Mouse (Mus musculus): ENCODE results near the gene Cep97. TPM values are rescaled to one million over a fixed set of nuclear protein-coding genes. Genes with fewer than 3 reads are reported as not detected.
"Not testable (repeated sequence)": the region's sequence is repeated elsewhere in the genome, so short reads cannot be mapped to it uniquely, and the experiment has no call there.

Gene Cep97
- polyA plus RNA-seq, 1 experiment from 2014 or later: 13.1 TPM

DNA sequence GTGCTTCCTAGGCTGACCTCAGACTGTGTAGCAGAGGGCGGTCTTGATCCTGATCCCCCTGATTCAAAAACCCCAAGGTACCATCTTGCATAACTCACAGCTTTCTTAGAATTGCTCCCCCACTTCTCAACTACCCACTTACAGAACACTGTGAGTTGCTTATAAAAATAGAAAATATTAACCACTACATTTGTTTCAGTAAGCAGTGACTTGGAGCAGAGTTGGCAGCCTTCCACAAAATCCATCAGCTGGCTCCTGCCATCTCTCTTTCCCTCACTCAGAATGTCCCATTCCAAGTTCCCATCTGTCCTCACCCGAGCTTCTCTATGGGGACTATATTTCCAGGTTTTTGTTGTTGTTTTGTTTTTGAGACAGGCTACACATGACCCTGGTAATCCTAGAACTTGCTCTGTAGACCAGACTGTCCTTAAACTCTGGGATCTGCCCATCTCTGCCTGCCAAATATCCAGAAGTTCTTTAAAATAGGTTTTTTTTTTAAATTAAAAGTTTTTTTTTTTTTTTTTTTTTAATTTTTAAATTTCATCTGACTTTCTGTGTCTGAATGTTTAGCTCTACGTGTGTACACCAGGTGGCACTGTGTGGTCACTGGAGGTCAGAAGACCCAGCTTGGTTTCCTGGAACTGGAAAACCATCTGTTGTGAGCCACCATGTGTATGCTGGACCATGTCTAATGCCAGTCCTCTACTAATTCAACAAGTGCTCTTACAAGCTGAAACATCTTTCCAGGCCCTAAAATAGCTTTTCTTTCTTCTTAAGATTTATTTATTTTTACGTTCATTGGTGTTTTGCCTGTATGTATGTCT lies 29.7 kb upstream of the Cep97 start:
- Histone ChIP-seq H3K4me2 (no peak overlapping the region), H3K27ac (replicated peaks) (no peak overlapping the region), H3K4me3 (no peak overlapping the region), H3K27me3 (no peaks in the 10 kb centered on the region), H3K36me3 (peaks cover 9% of the 10 kb centered on the region), H3K9me3 (no peaks in the 10 kb centered on the region), H3K9ac (no peak overlapping the region), H3K4me1 (replicated peaks) (peaks cover 23% of the 10 kb centered on the region)
- 63% methylated on average over 4 of the region's 4 CpGs for WGBS
- no peak for ATAC-seq (ENCODE audit: low read depth)

- WGBS: 90% methylated on average over 6 of the region's 11 CpGs
- H3K36me3 ChIP-seq; H3K4me3 ChIP-seq; H3K4me2 ChIP-seq; H3K27ac ChIP-seq (replicated peaks); H3K27me3 ChIP-seq; H3K9ac ChIP-seq; ATAC-seq (ENCODE audit: low read depth); H3K9me3 ChIP-seq: not testable (repeated sequence)
- H3K4me1 ChIP-seq (replicated peaks): peaks cover 14% of the 10 kb centered on the region
Observed at GRCm38 (mm10) chr16:55963068-55963467, 28.4 kb upstream of the Cep97 start.

- H3K27ac ChIP-seq (replicated peaks); H3K4me1 ChIP-seq (replicated peaks); H3K36me3 ChIP-seq; ATAC-seq (ENCODE audit: low read depth); H3K4me2 ChIP-seq; H3K4me3 ChIP-seq; H3K9me3 ChIP-seq; H3K9ac ChIP-seq; H3K27me3 ChIP-seq: not testable (repeated sequence)
- WGBS: 95% methylated on average over 9 of the region's 9 CpGs
Observed at GRCm38 (mm10) chr16:55954196-55954595, 19.5 kb upstream of the Cep97 start.

- H3K9me3 ChIP-seq: no peaks in the 10 kb centered on the region
- no peak for ATAC-seq (ENCODE audit: low read depth)
- H3K27me3 ChIP-seq: no peaks in the 10 kb centered on the region
- no peak overlapping the region for H3K27ac ChIP-seq (replicated peaks)
- H3K4me2 ChIP-seq: no peak overlapping the region
- no peak overlapping the region for H3K4me3 ChIP-seq
- no peaks in the 10 kb centered on the region for H3K4me1 ChIP-seq (replicated peaks)
- no peaks in the 10 kb centered on the region for H3K36me3 ChIP-seq
- H3K9ac ChIP-seq: no peak overlapping the region
Observed at GRCm38 (mm10) chr16:55952771-55953170, 18.1 kb upstream of the Cep97 start.

DNA sequence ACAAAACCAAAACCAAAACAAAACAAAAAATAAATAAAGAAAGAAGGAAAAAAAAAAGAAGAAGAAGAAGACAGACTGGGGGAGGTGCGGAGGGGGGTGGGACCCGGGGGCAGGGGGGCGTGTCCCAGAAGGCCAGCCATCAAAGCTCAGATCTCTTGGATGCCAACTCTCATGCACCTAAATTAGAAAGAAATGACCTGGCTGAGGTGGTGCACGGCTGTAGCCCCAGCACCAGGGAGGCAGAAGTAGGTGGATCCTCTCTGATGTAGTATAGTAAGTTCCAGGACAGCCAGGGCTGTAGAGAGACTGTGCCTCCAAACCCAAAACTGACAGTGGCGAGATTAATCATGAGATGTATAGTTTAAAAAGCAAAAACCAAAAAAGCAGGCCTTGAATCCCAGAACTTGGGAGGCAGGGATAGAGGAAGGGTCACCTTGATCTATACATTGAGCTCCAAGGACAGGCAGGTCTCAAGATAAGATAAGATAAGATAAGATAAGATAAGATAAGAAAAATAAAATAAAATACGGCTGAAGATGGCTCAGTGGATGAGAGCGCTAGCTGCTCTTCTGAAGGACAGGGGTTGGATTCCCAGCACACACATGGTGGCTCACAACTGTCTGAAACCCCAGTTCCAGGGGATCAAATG lies 17.1 kb upstream of the Cep97 start:
- no peak for ATAC-seq (ENCODE audit: low read depth)
- Histone ChIP-seq H3K27ac (replicated peaks) (no peak overlapping the region), H3K9me3 (no peaks in the 10 kb centered on the region), H3K4me3 (no peak overlapping the region), H3K27me3 (no peaks in the 10 kb centered on the region), H3K4me1 (replicated peaks) (no peaks in the 10 kb centered on the region), H3K9ac (no peak overlapping the region), H3K36me3 (no peaks in the 10 kb centered on the region), H3K4me2 (no peak overlapping the region)
- 80% methylated on average over 7 of the region's 7 CpGs for WGBS

DNA sequence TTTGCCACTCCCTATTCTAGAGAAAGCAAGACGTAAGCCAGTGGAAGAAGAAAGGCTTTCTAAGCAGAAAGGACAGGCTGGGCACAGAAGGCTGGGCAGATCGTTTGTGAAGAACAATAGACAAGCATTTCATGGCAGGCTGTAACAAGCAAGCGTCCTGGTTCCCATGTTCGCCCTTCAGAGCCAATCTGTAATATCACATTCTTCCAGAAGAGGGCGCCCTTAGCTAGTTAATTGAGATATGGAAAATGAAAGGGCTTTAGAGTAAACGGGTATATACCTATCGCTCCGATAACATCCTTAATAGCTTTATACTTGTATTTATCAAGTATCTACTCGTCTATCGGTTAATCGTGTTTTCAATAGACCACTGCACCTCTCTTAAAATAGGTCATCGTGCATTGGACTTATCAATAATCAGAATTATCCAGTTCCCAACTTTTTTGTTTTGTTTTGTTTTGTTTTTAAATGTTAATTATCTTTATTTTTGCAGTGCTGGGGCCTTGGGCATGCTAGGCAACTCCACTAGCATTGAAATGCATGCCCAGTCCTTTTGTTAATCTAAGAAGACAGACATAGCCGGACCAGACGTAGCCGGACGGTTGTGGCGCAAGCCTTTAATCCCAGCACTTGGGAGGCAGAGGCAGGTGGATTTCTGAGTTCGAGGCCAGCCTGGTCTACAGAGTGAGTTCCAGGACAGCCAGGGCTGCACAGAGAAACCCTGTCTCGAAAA lies 16.5 kb upstream of the Cep97 start:
- Histone ChIP-seq H3K4me2 (peak overlapping the region; percentile 22; the same call in 1 of the 2 replicates), H3K9me3 (no peaks in the 10 kb centered on the region), H3K4me1 (replicated peaks) (no peaks in the 10 kb centered on the region), H3K27me3 (no peaks in the 10 kb centered on the region), H3K27ac (replicated peaks) (no peak overlapping the region), H3K9ac (no peak overlapping the region), H3K4me3 (no peak overlapping the region), H3K36me3 (no peaks in the 10 kb centered on the region)
- WGBS: 40% methylated on average over 19 of the region's 19 CpGs
- ATAC-seq (ENCODE audit: low read depth): peak; percentile 74; the same call in 1 of the 2 replicates

DNA sequence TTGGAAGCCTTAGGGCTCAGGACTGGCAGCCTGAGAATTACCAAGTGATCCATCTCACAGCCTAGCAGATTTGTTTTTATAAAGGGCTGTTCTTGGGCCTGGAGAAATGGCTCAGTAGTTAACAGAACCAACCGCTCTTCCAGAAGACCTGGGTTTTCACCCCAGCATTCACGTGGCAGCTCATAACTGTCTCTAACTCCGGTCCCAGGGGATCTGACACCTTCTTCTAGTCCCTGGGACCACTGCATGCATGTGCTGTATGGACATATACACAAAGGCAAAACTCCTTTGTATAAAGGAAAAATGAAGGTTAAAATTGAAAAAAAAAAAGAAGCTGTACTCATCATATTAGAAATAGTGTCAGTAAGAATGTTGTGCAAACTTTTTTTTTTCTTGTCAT lies 15.8 kb upstream of the Cep97 start:
- Histone ChIP-seq H3K27me3 (no peaks in the 10 kb centered on the region), H3K4me2 (no peak overlapping the region), H3K9me3 (no peaks in the 10 kb centered on the region), H3K9ac (no peak overlapping the region), H3K36me3 (no peaks in the 10 kb centered on the region), H3K4me3 (no peak overlapping the region), H3K4me1 (replicated peaks) (no peaks in the 10 kb centered on the region), H3K27ac (replicated peaks) (no peak overlapping the region)
- 76% methylated on average over 3 of the region's 3 CpGs for WGBS
- ATAC-seq (ENCODE audit: low read depth): peak; percentile 8; the same call in 1 of the 2 replicates

- no peak for ATAC-seq (ENCODE audit: low read depth)
Observed at GRCm38 (mm10) chr16:55948963-55949362, 14.3 kb upstream of the Cep97 start.

GRCm38 (mm10) chr16:55947876-55948410 lies 13.3 kb upstream of the Cep97 start:
- H3K9ac ChIP-seq; H3K4me2 ChIP-seq; H3K4me3 ChIP-seq; H3K4me1 ChIP-seq (replicated peaks); H3K27ac ChIP-seq (replicated peaks); H3K36me3 ChIP-seq; ATAC-seq (ENCODE audit: low read depth); H3K27me3 ChIP-seq; H3K9me3 ChIP-seq: not testable (repeated sequence)
- WGBS: 91% methylated on average over 2 of the region's 2 CpGs

More at GRCm38 (mm10) chr16:55948963-55949362, 14.3 kb upstream of the Cep97 start:
- no peaks in the 10 kb centered on the region for H3K27me3 ChIP-seq
- no peaks in the 10 kb centered on the region for H3K36me3 ChIP-seq
- H3K4me1 ChIP-seq (replicated peaks): no peaks in the 10 kb centered on the region
- H3K9me3 ChIP-seq: no peaks in the 10 kb centered on the region
- H3K9ac ChIP-seq: no peak overlapping the region
- WGBS: 71% methylated on average over 7 of the region's 7 CpGs
- H3K4me3 ChIP-seq: no peak overlapping the region
- H3K27ac ChIP-seq (replicated peaks): no peak overlapping the region
- no peak overlapping the region for H3K4me2 ChIP-seq

DNA sequence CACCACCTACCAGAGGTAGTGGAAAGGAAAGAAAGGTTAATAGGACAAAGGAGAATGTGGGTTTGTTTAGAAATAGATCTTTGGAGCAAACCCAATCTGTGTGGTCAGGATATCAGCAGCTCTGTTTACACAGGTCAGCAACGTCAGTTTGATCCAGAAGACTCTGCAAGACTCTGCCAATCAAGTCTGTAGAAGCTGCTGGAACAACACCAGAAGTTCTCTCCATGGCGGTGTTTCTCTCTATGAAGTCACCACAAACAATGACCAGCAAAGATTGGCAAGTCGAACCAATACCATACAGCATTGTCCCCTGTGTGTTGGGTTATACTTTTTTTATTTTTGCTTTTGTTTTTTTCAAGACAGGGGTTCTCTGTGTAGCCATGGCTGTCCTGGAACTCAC lies 12.6 kb upstream of the Cep97 start:
- Histone ChIP-seq H3K9ac (no peak overlapping the region), H3K9me3 (no peaks in the 10 kb centered on the region), H3K4me1 (replicated peaks) (no peaks in the 10 kb centered on the region), H3K4me2 (no peak overlapping the region), H3K36me3 (no peaks in the 10 kb centered on the region), H3K27ac (replicated peaks) (no peak overlapping the region), H3K4me3 (no peak overlapping the region), H3K27me3 (no peaks in the 10 kb centered on the region)
- 86% methylated on average over 3 of the region's 3 CpGs for WGBS
- ATAC-seq (ENCODE audit: low read depth): no peak

- H3K9ac ChIP-seq: no peak overlapping the region
Observed at GRCm38 (mm10) chr16:55940781-55941180, 6.1 kb upstream of the Cep97 start.

DNA sequence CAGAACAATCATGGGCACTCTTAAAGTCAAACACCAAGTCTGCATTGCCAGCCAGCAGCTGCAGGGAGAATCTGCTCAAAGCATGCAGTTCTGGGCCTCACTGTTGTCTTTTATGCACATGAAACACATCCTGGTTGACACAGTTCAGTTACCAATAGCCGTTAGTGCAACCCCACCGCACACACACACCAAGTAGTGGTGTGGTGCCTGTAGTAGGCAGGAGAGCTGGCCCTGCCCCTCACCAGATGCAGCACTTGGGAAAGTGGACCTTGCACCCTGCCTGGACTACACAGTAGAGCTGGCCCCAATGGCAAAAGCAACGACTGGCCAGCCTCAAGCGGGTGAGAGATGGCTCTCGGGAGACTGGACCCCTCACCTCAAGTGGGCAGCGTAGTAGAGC lies 5.0 kb upstream of the Cep97 start:
- Histone ChIP-seq H3K9ac (no peak overlapping the region), H3K4me2 (no peak overlapping the region), H3K27me3 (no peaks in the 10 kb centered on the region), H3K9me3 (no peaks in the 10 kb centered on the region), H3K27ac (replicated peaks) (no peak overlapping the region), H3K4me3 (no peak overlapping the region), H3K4me1 (replicated peaks) (no peaks in the 10 kb centered on the region), H3K36me3 (no peaks in the 10 kb centered on the region)
- ATAC-seq (ENCODE audit: low read depth): no peak
- WGBS: 84% methylated on average over 6 of the region's 6 CpGs

More at GRCm38 (mm10) chr16:55940781-55941180, 6.1 kb upstream of the Cep97 start:
- no peaks in the 10 kb centered on the region for H3K36me3 ChIP-seq
- WGBS: 94% methylated on average over 4 of the region's 4 CpGs
- H3K4me3 ChIP-seq: no peak overlapping the region
- no peak for ATAC-seq (ENCODE audit: low read depth)
- H3K27me3 ChIP-seq: no peaks in the 10 kb centered on the region
- no peaks in the 10 kb centered on the region for H3K4me1 ChIP-seq (replicated peaks)
- H3K27ac ChIP-seq (replicated peaks): no peak overlapping the region
- H3K4me2 ChIP-seq: no peak overlapping the region
- no peaks in the 10 kb centered on the region for H3K9me3 ChIP-seq
